22 mouse cellular contexts compared by ENCODE assay signal in the genomic region with DNA sequence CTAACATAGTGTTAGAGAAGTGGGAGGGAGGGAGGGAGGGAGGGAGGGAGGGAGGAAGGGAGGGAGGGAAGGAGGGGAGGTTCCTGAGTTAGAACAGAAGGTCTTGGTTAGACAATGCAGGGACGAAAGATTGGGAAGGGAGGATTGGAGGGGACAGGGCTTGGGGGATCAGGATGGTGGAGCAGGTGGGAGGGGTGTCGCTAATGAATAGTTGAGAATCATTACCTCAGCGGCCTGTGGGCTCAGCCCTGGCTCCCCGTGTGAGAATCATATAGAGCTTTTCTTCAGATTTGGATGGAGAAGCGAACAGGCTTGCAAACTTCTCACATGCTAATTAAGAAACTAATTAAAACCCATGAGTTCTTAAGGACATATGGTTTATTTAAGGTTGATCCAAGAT.
"Had no signal": no experiment of that assay in that cellular context is flagged by ENCODE, and none has a peak within 500 bp of the region (broad histone marks: within the 10 kb centered on the region; RNA-seq: fewer than 3 reads in every experiment).

No protein-coding gene starts in this region.

- H3K36me3 ChIP-seq: limb, embryonic 10.5 days; limb, embryonic 13.5 days; liver, embryonic 12.5 days; liver, embryonic 15.5 days; lung, embryonic 15.5 days; midbrain, embryonic 12.5 days; midbrain, embryonic 15.5 days; neural tube, embryonic 13.5 days had no signal

- H3K9me3 ChIP-seq: limb, embryonic 10.5 days; limb, embryonic 13.5 days; liver, embryonic 12.5 days; liver, embryonic 15.5 days; lung, embryonic 15.5 days; megakaryocyte, embryonic 14.5 days; midbrain, embryonic 12.5 days; midbrain, embryonic 15.5 days; neural tube, embryonic 13.5 days had no signal

- H3K27me3 ChIP-seq: limb, embryonic 13.5 days; liver, embryonic 15.5 days; lung, embryonic 15.5 days; midbrain, embryonic 12.5 days; midbrain, embryonic 15.5 days; neural tube, embryonic 13.5 days had no signal

- ATAC-seq: liver, embryonic 12.5 days; midbrain, embryonic 15.5 days had no signal

- H3K4me3 ChIP-seq: layer of hippocampus, adult 2 months; limb, embryonic 10.5 days; limb, embryonic 13.5 days; liver, embryonic 12.5 days; liver, embryonic 15.5 days; lung, embryonic 15.5 days; megakaryocyte, embryonic 14.5 days; midbrain, embryonic 12.5 days; midbrain, embryonic 15.5 days; myocyte; neural tube, embryonic 13.5 days had no signal

- H3K27ac ChIP-seq: kidney, postnatal 0 days; layer of hippocampus, adult 2 months; limb, embryonic 10.5 days; limb, embryonic 13.5 days; liver, embryonic 12.5 days; liver, embryonic 15.5 days; lung, embryonic 15.5 days; midbrain, embryonic 12.5 days; midbrain, embryonic 15.5 days; neural tube, embryonic 13.5 days; stomach, postnatal 0 days had no signal

- H3K4me1 ChIP-seq: limb, embryonic 10.5 days; limb, embryonic 13.5 days; liver, embryonic 12.5 days; liver, embryonic 15.5 days; lung, embryonic 15.5 days; midbrain, embryonic 12.5 days; midbrain, embryonic 15.5 days; neural tube, embryonic 13.5 days had no signal

- DNase-seq: kidney, postnatal 25 days; layer of hippocampus, adult 9-11 months; liver; lung, adult 18-20 months; lung, postnatal 10 days; lung, postnatal 36 days; thymus, adult 2 months; thymus, postnatal 14 days; thymus, postnatal 4 days had no signal

- H3K9ac ChIP-seq: limb, embryonic 13.5 days; liver, embryonic 12.5 days; liver, embryonic 15.5 days; lung, embryonic 15.5 days; midbrain, embryonic 12.5 days; midbrain, embryonic 15.5 days; neural tube, embryonic 13.5 days had no signal

- H3K4me2 ChIP-seq: limb, embryonic 13.5 days; liver, embryonic 12.5 days; liver, embryonic 15.5 days; lung, embryonic 15.5 days; midbrain, embryonic 12.5 days; midbrain, embryonic 15.5 days; neural tube, embryonic 13.5 days had no signal
